Mouse (Mus musculus) embryonic facial prominence, embryonic 14.5 days (tissue): ENCODE results near the gene Vps33b. TPM values are rescaled to one million over a fixed set of nuclear protein-coding genes. Genes with fewer than 3 reads are reported as not detected.

Source experiments
- ATAC-seq: fragments of 200-750 bp; cut with Nextera tagmentation; 2 replicates; pipeline ENCODE4 v1.8.0; 2017; ENCODE audit warnings: low read depth, moderate number of reproducible peaks, moderate TSS enrichment
- DNase-seq: peaks from one replicate; pipeline ENCODE4 v3.0.0-alpha.2; 2015; ENCODE audit warnings: low spot score
- H3K27ac ChIP-seq: fragments of 300-500 bp; sonication (generic); replicated peaks from 2 replicates; pipeline ENCODE4 v1.5.1; 2014; ENCODE audit warnings: low read depth, mild to moderate bottlenecking, low read length, moderate library complexity
- H3K27me3 ChIP-seq: fragments of 300-500 bp; sonication (generic); replicated peaks from 2 replicates; pipeline ENCODE4 v1.6.1; 2014; ENCODE audit warnings: low read length; ENCODE audit not compliant: control insufficient read depth, insufficient read depth
- H3K36me3 ChIP-seq: fragments of 300-500 bp; sonication (generic); 2 replicates; pipeline ENCODE4 v1.6.1; 2014; ENCODE audit warnings: low read length, mixed read lengths; ENCODE audit not compliant: control insufficient read depth, insufficient read depth
- H3K4me1 ChIP-seq: fragments of 300-500 bp; sonication (generic); 2 replicates; pipeline ENCODE4 v1.6.1; 2014; ENCODE audit warnings: antibody characterized with exemption, low read length; ENCODE audit not compliant: control insufficient read depth, insufficient read depth
- H3K4me2 ChIP-seq: fragments of 300-500 bp; sonication (generic); 2 replicates; pipeline ENCODE4 v1.6.1; 2014; ENCODE audit warnings: low read depth, mild to moderate bottlenecking, low read length, moderate library complexity, mixed read lengths
- H3K4me3 ChIP-seq: fragments of 300-500 bp; sonication (generic); 2 replicates; pipeline ENCODE4 v1.5.1; 2014; ENCODE audit warnings: low read depth, mild to moderate bottlenecking, low read length
- H3K9ac ChIP-seq: fragments of 300-500 bp; sonication (generic); 2 replicates; pipeline ENCODE4 v1.6.1; 2014; ENCODE audit warnings: low read depth, mild to moderate bottlenecking, low read length, moderate library complexity, mixed read lengths
- H3K9me3 ChIP-seq: fragments of 300-500 bp; sonication (generic); 2 replicates; pipeline ENCODE4 v1.6.1; 2016; ENCODE audit warnings: low read length; ENCODE audit not compliant: control insufficient read depth
- WGBS: fragments of 180-500 bp; shearing (Covaris S2); extraction: QIAGEN DNeasy Blood & Tissue Kit; methylation state at CpG from one replicate; pipeline ENCODE4 v1.1.7; 2014; 5-methylcytosine and 5-hydroxymethylcytosine counted together
- polyA plus RNA-seq: library from polyadenylated mRNA; unstranded; fragments of >200 nt; fragmentation: Nextera tagmentation; extraction: Ambion mirVana; gene quantifications from 2 replicates; pipeline ENCODE4 v1.2.1, GENCODE M21; 2014

The Vps33b gene
- polyA plus RNA-seq, 1 experiment from 2014 or later, result 7.0 TPM

- 27% methylated on average over 40 of the region's 40 CpGs for WGBS
- H3K36me3 ChIP-seq, result peaks cover 24% of the 10 kb centered on the region
- ATAC-seq, result peak; percentile 90
- peak; percentile 95 for DNase-seq
- peak within 1 kb of the TSS; percentile 87 for H3K27ac ChIP-seq
- peak within 1 kb of the TSS; percentile 90 for H3K9ac ChIP-seq
- H3K4me1 ChIP-seq, result peaks cover 6% of the 10 kb centered on the region
- H3K4me3 ChIP-seq, result peak within 1 kb of the TSS; percentile 93
- peaks cover 12% of the 10 kb centered on the region; the same call in 1 of the 2 replicates for H3K27me3 ChIP-seq
- H3K9me3 ChIP-seq, result no peaks in the 10 kb centered on the region
- H3K4me2 ChIP-seq, result peak within 1 kb of the TSS; percentile 82
These were observed 8.7 kb upstream of the Vps33b start, which contains the start of gene Ngrn for GRCm38 (mm10) chr7:80260625-80261371. Ngrn (plus strand) TSS chr7:80261215.

GRCm38 (mm10) chr7:80261372-80261990 is 8.0 kb upstream of the Vps33b start:
- peak overlapping the region; percentile 82 for H3K4me2 ChIP-seq
- peaks cover 31% of the 10 kb centered on the region for H3K36me3 ChIP-seq
- DNase-seq, result peak; percentile 19
- peaks cover 6% of the 10 kb centered on the region for H3K4me1 ChIP-seq
- under 1% methylated on average over 32 of the region's 32 CpGs for WGBS
- peak overlapping the region; percentile 87 for H3K27ac ChIP-seq
- H3K9me3 ChIP-seq, result no peaks in the 10 kb centered on the region
- H3K9ac ChIP-seq, result peak overlapping the region; percentile 90
- peaks cover 12% of the 10 kb centered on the region; the same call in 1 of the 2 replicates for H3K27me3 ChIP-seq
- ATAC-seq, result peak; percentile 68; the same call in 1 of the 2 replicates
- peak overlapping the region; percentile 93 for H3K4me3 ChIP-seq

- H3K36me3 ChIP-seq, result peaks cover 40% of the 10 kb centered on the region
- no peak overlapping the region for H3K4me2 ChIP-seq
- WGBS, result 94% methylated on average over 12 of the region's 12 CpGs
- peaks cover 11% of the 10 kb centered on the region for H3K4me1 ChIP-seq
- H3K9me3 ChIP-seq, result no peaks in the 10 kb centered on the region
- no peak overlapping the region for H3K4me3 ChIP-seq
- no peaks in the 10 kb centered on the region for H3K27me3 ChIP-seq
- no peak overlapping the region for H3K9ac ChIP-seq
- ATAC-seq (no peak), DNase-seq (no peak)
- no peak overlapping the region for H3K27ac ChIP-seq
These were observed 4.8 kb upstream of the Vps33b start for GRCm38 (mm10) chr7:80264606-80265005.

- peaks cover 11% of the 10 kb centered on the region for H3K4me1 ChIP-seq
- no peak overlapping the region for H3K27ac ChIP-seq
- no peaks in the 10 kb centered on the region for H3K27me3 ChIP-seq
- no peak for ATAC-seq
- peaks cover 42% of the 10 kb centered on the region for H3K36me3 ChIP-seq
- 76% methylated on average over 1 of the region's 1 CpGs for WGBS
- H3K9me3 ChIP-seq, result no peaks in the 10 kb centered on the region
- no peak for DNase-seq
- H3K4me2 ChIP-seq, result no peak overlapping the region
- H3K4me3 ChIP-seq, result no peak overlapping the region
- H3K9ac ChIP-seq, result no peak overlapping the region
These were observed 1.7 kb upstream of the Vps33b start for GRCm38 (mm10) chr7:80267764-80268163.

GRCm38 (mm10) chr7:80269751-80270255 is 354 bp downstream of the Vps33b start:
- Histone ChIP-seq H3K4me1 (peaks cover 11% of the 10 kb centered on the region), H3K27me3 (no peaks in the 10 kb centered on the region), H3K36me3 (peaks cover 48% of the 10 kb centered on the region), H3K4me3 (peak overlapping the region; percentile 88), H3K4me2 (peak overlapping the region; percentile 87), H3K9ac (peak overlapping the region; percentile 82), H3K27ac (peak overlapping the region; percentile 63; the same call in 1 of the 2 replicates), H3K9me3 (peaks cover 13% of the 10 kb centered on the region)
- WGBS, result 1% methylated on average over 23 of the region's 23 CpGs
- DNase-seq, result peak; percentile 9
- ATAC-seq, result peak; percentile 50

GRCm38 (mm10) chr7:80273456-80273855 is 4.0 kb downstream of the Vps33b start:
- no peak overlapping the region for H3K4me3 ChIP-seq
- H3K4me2 ChIP-seq, result no peak overlapping the region
- peaks cover 11% of the 10 kb centered on the region for H3K4me1 ChIP-seq
- H3K27ac ChIP-seq, result no peak overlapping the region
- no peak overlapping the region for H3K9ac ChIP-seq
- H3K36me3 ChIP-seq, result peaks cover 56% of the 10 kb centered on the region
- peaks cover 19% of the 10 kb centered on the region for H3K9me3 ChIP-seq
- DNase-seq, result no peak
- WGBS, result 84% methylated on average over 2 of the region's 2 CpGs
- ATAC-seq, result no peak
- H3K27me3 ChIP-seq, result no peaks in the 10 kb centered on the region

GRCm38 (mm10) chr7:80276374-80276773 is 6.9 kb downstream of the Vps33b start:
- Histone ChIP-seq H3K4me1 (no peaks in the 10 kb centered on the region), H3K27ac (no peak overlapping the region), H3K27me3 (no peaks in the 10 kb centered on the region), H3K9me3 (peaks cover 19% of the 10 kb centered on the region), H3K4me2 (no peak overlapping the region), H3K36me3 (peaks cover 74% of the 10 kb centered on the region), H3K9ac (no peak overlapping the region), H3K4me3 (no peak overlapping the region)
- no peak for DNase-seq
- WGBS, result 98% methylated on average over 4 of the region's 4 CpGs
- ATAC-seq, result no peak

- Histone ChIP-seq H3K4me3 (no peak overlapping the region), H3K27me3 (no peaks in the 10 kb centered on the region), H3K36me3 (peaks cover 83% of the 10 kb centered on the region), H3K4me2 (no peak overlapping the region), H3K9me3 (peaks cover 3% of the 10 kb centered on the region), H3K9ac (no peak overlapping the region), H3K27ac (no peak overlapping the region), H3K4me1 (no peaks in the 10 kb centered on the region)
- ATAC-seq (no peak), DNase-seq (peak; percentile 19)
- 82% methylated on average over 9 of the region's 10 CpGs for WGBS
These were observed 10.6 kb downstream of the Vps33b start for GRCm38 (mm10) chr7:80280032-80280431.
